ENCODE assay signal across 27 mouse cellular contexts in the genomic region with DNA sequence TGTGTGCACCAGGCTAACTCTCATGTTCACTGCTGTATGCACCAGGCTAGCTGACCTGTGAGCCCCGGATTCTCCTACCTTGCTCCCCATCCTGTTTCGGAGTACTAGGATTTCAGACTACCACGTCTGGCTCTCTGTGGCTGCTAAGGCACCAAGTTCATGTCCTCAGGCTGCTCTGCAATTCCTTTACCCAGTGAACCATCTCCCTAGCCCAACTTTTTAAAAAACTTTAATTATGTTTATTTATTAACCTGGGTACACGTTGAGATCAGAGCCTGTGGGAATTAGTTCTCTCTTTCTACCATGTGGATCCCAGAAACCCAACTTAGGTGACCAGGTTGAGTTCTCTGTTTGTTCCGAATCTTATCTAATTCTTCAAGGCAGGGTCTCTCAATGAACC. TPM values are rescaled to one million over a fixed set of nuclear protein-coding genes. Genes with fewer than 3 reads are reported as not detected.
"Had no signal": no experiment of that assay in that cellular context is flagged by ENCODE, and none has a peak within 500 bp of the region (broad histone marks: within the 10 kb centered on the region; RNA-seq: fewer than 3 reads in every experiment).

No protein-coding gene starts in this region.

- H3K9ac ChIP-seq: forebrain, postnatal 0 days; heart, embryonic 13.5 days; heart, embryonic 15.5 days; hindbrain, embryonic 13.5 days; hindbrain, embryonic 15.5 days; limb, embryonic 12.5 days; liver, embryonic 13.5 days; liver, embryonic 15.5 days; liver, postnatal 0 days had no signal

- H3K27me3 ChIP-seq: heart, embryonic 13.5 days; heart, embryonic 15.5 days; hindbrain, embryonic 13.5 days; hindbrain, embryonic 15.5 days; limb, embryonic 12.5 days; liver, embryonic 15.5 days had no signal

- H3K27ac ChIP-seq: heart, adult 2 months; heart, embryonic 13.5 days; heart, embryonic 15.5 days; hindbrain, embryonic 13.5 days; hindbrain, embryonic 15.5 days; hindbrain, postnatal 0 days; layer of hippocampus, adult 2 months; left cerebral cortex, adult 2 months; limb, embryonic 10.5 days; limb, embryonic 12.5 days; liver, embryonic 13.5 days; liver, embryonic 15.5 days had no signal

- H3K4me1 ChIP-seq: heart, embryonic 13.5 days; heart, embryonic 15.5 days; hindbrain, embryonic 13.5 days; hindbrain, embryonic 15.5 days; limb, embryonic 12.5 days; liver, embryonic 13.5 days; liver, embryonic 15.5 days had no signal

- H3K9me3 ChIP-seq: heart, embryonic 13.5 days; heart, embryonic 15.5 days; hindbrain, embryonic 13.5 days; hindbrain, embryonic 15.5 days; limb, embryonic 10.5 days; limb, embryonic 12.5 days; liver, embryonic 13.5 days; liver, embryonic 15.5 days had no signal

- H3K4me2 ChIP-seq: heart, embryonic 11.5 days; heart, embryonic 13.5 days; heart, embryonic 15.5 days; hindbrain, embryonic 13.5 days; hindbrain, embryonic 15.5 days; limb, embryonic 12.5 days; liver, embryonic 11.5 days; liver, embryonic 13.5 days; liver, embryonic 15.5 days had no signal

- DNase-seq: forebrain, postnatal 0 days; gastrocnemius, postnatal 14 days; gastrocnemius, postnatal 36 days; heart, adult 2 months; heart, postnatal 14 days; heart, postnatal 36 days; liver; liver, embryonic 13.5 days; liver, postnatal 0 days had no signal

- H3K36me3 ChIP-seq: heart, embryonic 13.5 days; heart, embryonic 15.5 days; hindbrain, embryonic 13.5 days; hindbrain, embryonic 15.5 days; limb, embryonic 10.5 days; limb, embryonic 12.5 days; liver, embryonic 13.5 days; liver, embryonic 15.5 days had no signal

- ATAC-seq: forebrain, postnatal 0 days; hindbrain, postnatal 0 days; intestine, embryonic 16.5 days; liver, postnatal 0 days had no signal

- H3K4me3 ChIP-seq: heart, adult 2 months; heart, embryonic 13.5 days; heart, embryonic 15.5 days; hindbrain, embryonic 13.5 days; hindbrain, embryonic 15.5 days; layer of hippocampus, adult 2 months; left cerebral cortex, adult 2 months; limb, embryonic 10.5 days; limb, embryonic 12.5 days; liver, embryonic 13.5 days; liver, embryonic 15.5 days had no signal

RNA-seq across cellular contexts. Expression of gene Myom3, which starts 27.1 kb away (rescaled TPM):
- total RNA-seq: hematopoietic stem cell, adult 5-6 weeks had no signal
- polyA plus RNA-seq: heart, embryonic 11.5 days had no signal

RNA-seq across cellular contexts. Expression of gene Il22ra1, which starts 58.6 kb away (rescaled TPM):
- total RNA-seq: gastrocnemius, adult 18-20 months; gastrocnemius, adult 8-10 months; gastrocnemius, postnatal 36 days; hematopoietic stem cell, adult 5-6 weeks had no signal
- polyA plus RNA-seq: forebrain, postnatal 0 days; heart, embryonic 11.5 days; heart, embryonic 13.5 days; heart, postnatal 0 days; hindbrain, embryonic 11.5 days; hindbrain, embryonic 13.5 days; hindbrain, embryonic 15.5 days; hindbrain, postnatal 0 days; limb, embryonic 10.5 days; limb, embryonic 12.5 days had no signal
